Mouse (Mus musculus) ES-Bruce4 (cell line): ENCODE measurements at regions not wholly inside any gene's neighbourhood (a gene's known extent, or its start where the extent isn't known, plus 50 kb on each side); places are given as distances from the start of the nearest gene placed in this dataset.

ENCODE experiments used
- H3K27ac ChIP-seq: 2 replicates; pipeline ENCODE4 v1.5.1; 2012; ENCODE audit warnings: low read length, inconsistent platforms; ENCODE audit not compliant: insufficient read depth
- H3K27me3 ChIP-seq: 2 replicates; pipeline ENCODE4 v1.6.1; 2012; ENCODE audit warnings: mild to moderate bottlenecking, low read length, inconsistent platforms; ENCODE audit not compliant: control insufficient read depth, poor library complexity, insufficient read depth, severe bottlenecking
- H3K36me3 ChIP-seq: 2 replicates; pipeline ENCODE4 v1.6.1; 2012; ENCODE audit warnings: inconsistent platforms, mild to moderate bottlenecking, low read length, moderate library complexity; ENCODE audit not compliant: control insufficient read depth, poor library complexity, insufficient read depth, severe bottlenecking
- H3K4me1 ChIP-seq: one replicate; pipeline ENCODE4 v1.8.1; 2011; ENCODE audit warnings: low read length; ENCODE audit not compliant: control insufficient read depth, insufficient read depth
- H3K4me3 ChIP-seq: 2 replicates; pipeline ENCODE4 v1.5.1; 2011; ENCODE audit warnings: low read depth, mild to moderate bottlenecking, low read length
- H3K9ac ChIP-seq: 2 replicates; pipeline ENCODE4 v1.6.1; 2012; ENCODE audit warnings: low read depth, mild to moderate bottlenecking, inconsistent platforms; ENCODE audit not compliant: poor library complexity, severe bottlenecking
- H3K9me3 ChIP-seq: replicated peaks from 2 replicates; pipeline ENCODE4 v1.6.1; 2012; ENCODE audit warnings: mild to moderate bottlenecking, low read length, inconsistent platforms; ENCODE audit not compliant: control insufficient read depth, poor library complexity, insufficient read depth, severe bottlenecking
- CTCF ChIP-seq: IDR thresholded peaks from one replicate; pipeline ENCODE4 v1.8.1; 2011; ENCODE audit warnings: low read depth, low read length
- EP300 ChIP-seq: IDR thresholded peaks from 2 replicates; pipeline ENCODE4 v1.6.1; 2011; ENCODE audit warnings: low read depth, low read length; ENCODE audit not compliant: insufficient read depth
- POLR2A ChIP-seq: IDR thresholded peaks from one replicate; pipeline ENCODE4 v1.8.1; 2011; ENCODE audit warnings: low read length; ENCODE audit not compliant: insufficient read depth

GRCm38 (mm10) chr9:41327561-41327960 lies 166.1 kb upstream of the Ubash3b start:
- no peaks in the 10 kb centered on the region for H3K36me3 ChIP-seq
- no peak overlapping the region for H3K4me3 ChIP-seq
- no peak for TF ChIP-seq EP300
- TF ChIP-seq CTCF = no peak
- no peak for TF ChIP-seq POLR2A
- H3K27me3 ChIP-seq = no peaks in the 10 kb centered on the region
- no peaks in the 10 kb centered on the region for H3K4me1 ChIP-seq
- H3K9ac ChIP-seq = no peak overlapping the region
- H3K9me3 ChIP-seq = no peaks in the 10 kb centered on the region
- no peak overlapping the region for H3K27ac ChIP-seq

GRCm38 (mm10) chr9:41326772-41327560 lies 165.5 kb upstream of the Ubash3b start:
- Histone ChIP-seq H3K9me3 (no peaks in the 10 kb centered on the region), H3K27me3 (no peaks in the 10 kb centered on the region), H3K36me3 (no peaks in the 10 kb centered on the region), H3K9ac (no peak overlapping the region), H3K4me1 (no peaks in the 10 kb centered on the region), H3K27ac (no peak overlapping the region), H3K4me3 (no peak overlapping the region)
- no peak for TF ChIP-seq POLR2A
- no peak for TF ChIP-seq CTCF
- no peak for TF ChIP-seq EP300

DNA sequence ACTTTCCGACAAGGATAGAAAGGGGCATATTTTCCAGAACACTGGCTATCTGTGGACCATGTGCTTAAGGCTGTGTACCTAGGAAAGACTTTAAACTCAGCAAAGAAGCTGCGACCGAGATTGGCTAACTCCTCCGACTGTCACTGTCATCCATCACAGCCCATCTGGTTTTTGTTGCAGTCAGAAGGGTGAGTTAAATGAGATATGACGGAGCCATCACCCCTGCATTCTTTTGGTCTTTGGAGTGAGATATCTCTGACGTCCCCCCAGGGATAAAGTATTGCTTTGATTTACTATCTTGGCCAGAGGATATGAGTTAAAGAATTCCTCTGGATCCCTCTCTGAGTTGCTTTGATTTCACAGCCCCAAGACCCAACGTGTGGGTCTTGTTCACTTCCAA lies 160.0 kb upstream of the Ubash3b start:
- no peak for TF ChIP-seq EP300
- no peak for TF ChIP-seq POLR2A
- TF ChIP-seq CTCF = no peak
- Histone ChIP-seq H3K4me1 (no peaks in the 10 kb centered on the region), H3K36me3 (no peaks in the 10 kb centered on the region), H3K27ac (no peak overlapping the region), H3K4me3 (no peak overlapping the region), H3K9me3 (no peaks in the 10 kb centered on the region), H3K9ac (no peak overlapping the region), H3K27me3 (no peaks in the 10 kb centered on the region)

DNA sequence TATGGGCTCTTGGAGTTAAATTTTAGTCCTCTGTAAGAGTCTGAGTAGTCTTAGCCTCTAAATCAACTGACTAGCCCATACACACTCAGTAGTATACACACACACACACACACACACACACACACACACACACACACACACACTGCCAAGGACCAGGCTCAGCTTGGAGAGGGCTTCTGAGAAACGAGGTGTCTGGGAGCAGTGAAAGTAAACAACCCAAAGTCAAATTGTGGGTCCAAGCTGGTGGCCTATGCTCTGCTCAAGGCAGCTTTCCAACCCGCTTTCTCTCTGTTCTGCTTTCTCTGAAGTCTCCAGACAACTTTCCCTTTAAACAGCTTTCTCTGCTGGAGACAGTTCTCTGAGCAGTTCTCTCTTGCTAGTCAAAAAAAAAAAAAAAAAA lies 157.6 kb upstream of the Ubash3b start:
- Histone ChIP-seq H3K9me3 (no peaks in the 10 kb centered on the region), H3K4me1 (no peaks in the 10 kb centered on the region), H3K4me3 (no peak overlapping the region), H3K36me3 (no peaks in the 10 kb centered on the region), H3K9ac (no peak overlapping the region), H3K27ac (no peak overlapping the region), H3K27me3 (no peaks in the 10 kb centered on the region)
- TF ChIP-seq CTCF = no peak
- no peak for TF ChIP-seq EP300
- no peak for TF ChIP-seq POLR2A

DNA sequence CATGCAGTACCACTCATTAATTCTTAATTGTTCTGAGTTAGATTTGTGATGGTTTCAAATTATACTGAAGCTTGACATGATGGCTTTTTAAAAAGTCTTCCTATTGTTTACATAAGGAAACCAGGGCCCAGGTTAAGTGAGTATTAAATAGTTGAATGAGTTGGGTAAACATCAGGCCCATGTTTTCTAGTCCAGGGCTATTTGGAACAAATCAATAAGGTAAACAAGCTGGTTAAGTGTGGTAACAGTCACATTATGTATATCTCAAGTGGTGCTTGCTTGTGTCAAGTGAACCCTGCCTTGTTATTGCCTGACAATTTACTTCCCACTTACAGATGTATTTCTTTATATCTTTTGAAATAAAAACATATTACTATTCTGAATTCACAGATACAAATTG lies 144.7 kb upstream of the Ubash3b start:
- Histone ChIP-seq H3K27me3 (no peaks in the 10 kb centered on the region), H3K36me3 (no peaks in the 10 kb centered on the region)
- TF ChIP-seq POLR2A (no peak), CTCF (no peak)

GRCm38 (mm10) chr9:41303494-41303828 lies 142.0 kb upstream of the Ubash3b start:
- Histone ChIP-seq H3K36me3 (no peaks in the 10 kb centered on the region), H3K4me3 (no peak overlapping the region), H3K27me3 (no peaks in the 10 kb centered on the region), H3K27ac (no peak overlapping the region), H3K9me3 (no peaks in the 10 kb centered on the region), H3K4me1 (no peaks in the 10 kb centered on the region), H3K9ac (no peak overlapping the region)
- no peak for TF ChIP-seq CTCF
- TF ChIP-seq POLR2A = no peak
- TF ChIP-seq EP300 = no peak

More for the DNA sequence above, 144.7 kb upstream of the Ubash3b start:
- H3K9me3 ChIP-seq = no peaks in the 10 kb centered on the region
- no peak overlapping the region for H3K9ac ChIP-seq
- H3K4me1 ChIP-seq = no peaks in the 10 kb centered on the region
- no peak overlapping the region for H3K27ac ChIP-seq
- no peak overlapping the region for H3K4me3 ChIP-seq
